Mouse (Mus musculus): ENCODE results near the gene Akap13.
A peak's percentile ranks its signal among the peaks of the same experiment; 100 is the strongest.

Gene Akap13

GRCm38 (mm10) chr7:75455223-75456151 lies at the start of gene Akap13:
Gene Akap13, plus strand, starts transcription at chr7:75455534.
- peak; percentile 98 for DNase-seq

GRCm38 (mm10) chr7:75410641-75411040 lies 44.7 kb upstream of the Akap13 start:
- DNase-seq, result no peak

GRCm38 (mm10) chr7:75411226-75411625 lies 44.1 kb upstream of the Akap13 start:
- no peak for DNase-seq

GRCm38 (mm10) chr7:75412011-75412510 lies 43.3 kb upstream of the Akap13 start:
- no peak for DNase-seq

GRCm38 (mm10) chr7:75412568-75412967 lies 42.8 kb upstream of the Akap13 start:
- DNase-seq, result no peak

GRCm38 (mm10) chr7:75413903-75414302 lies 41.4 kb upstream of the Akap13 start:
- no peak for DNase-seq

- no peak for DNase-seq
Measured at GRCm38 (mm10) chr7:75414316-75414715, 41.0 kb upstream of the Akap13 start.

- peak; percentile 64 for DNase-seq
Measured at GRCm38 (mm10) chr7:75415166-75415881, 40.0 kb upstream of the Akap13 start.

- peak; percentile 46 for DNase-seq
Measured at GRCm38 (mm10) chr7:75415882-75416585, 39.3 kb upstream of the Akap13 start.

GRCm38 (mm10) chr7:75420927-75421326 lies 34.4 kb upstream of the Akap13 start:
- DNase-seq, result no peak

- DNase-seq, result no peak
Measured at GRCm38 (mm10) chr7:75424121-75424520, 31.2 kb upstream of the Akap13 start.

- peak; percentile 80 for DNase-seq
Measured at GRCm38 (mm10) chr7:75427322-75427721, 28.0 kb upstream of the Akap13 start.

GRCm38 (mm10) chr7:75428913-75429312 lies 26.4 kb upstream of the Akap13 start:
- no peak for DNase-seq

- DNase-seq, result peak; percentile 11
Measured at GRCm38 (mm10) chr7:75430550-75430949, 24.8 kb upstream of the Akap13 start.

GRCm38 (mm10) chr7:75431043-75431442 lies 24.3 kb upstream of the Akap13 start:
- DNase-seq, result no peak

- no peak for DNase-seq
Measured at GRCm38 (mm10) chr7:75432046-75432445, 23.3 kb upstream of the Akap13 start.

- DNase-seq, result no peak
Measured at GRCm38 (mm10) chr7:75436413-75437174, 18.7 kb upstream of the Akap13 start.

GRCm38 (mm10) chr7:75439570-75439969 lies 15.8 kb upstream of the Akap13 start:
- DNase-seq, result no peak

GRCm38 (mm10) chr7:75440241-75440640 lies 15.1 kb upstream of the Akap13 start:
- DNase-seq, result no peak

GRCm38 (mm10) chr7:75441947-75442346 lies 13.4 kb upstream of the Akap13 start:
- DNase-seq, result no peak

GRCm38 (mm10) chr7:75456152-75456888 lies 986 bp downstream of the Akap13 start:
- DNase-seq, result peak; percentile 33
